Mouse (Mus musculus): ENCODE results near the gene Kctd3. TPM values are rescaled to one million over a fixed set of nuclear protein-coding genes. Genes with fewer than 3 reads are reported as not detected.

The Kctd3 gene
- 24.2 TPM for polyA plus RNA-seq (2014; fragmentation: Illumina TruSeq; extraction: RNeasy Lipid Tissue Mini Kit (QIAGEN cat#74804); ENCODE audit: low read depth, low replicate concordance)

GRCm38 (mm10) chr1:189007239-189007979, at the start of gene Kctd3:
Kctd3 (minus strand) TSS chr1:189007841.

